Mouse (Mus musculus) G1E (cell line): ENCODE measurements around the gene Mycbp2. TPM values are rescaled to one million over a fixed set of nuclear protein-coding genes. Genes with fewer than 3 reads are reported as not detected.

ENCODE experiments used
- ATAC-seq: 2 replicates; pipeline ENCODE4 v1.8.0; 2016; ENCODE audit warnings: mild to moderate bottlenecking; ENCODE audit not compliant: insufficient number of reproducible peaks, poor library complexity, low FRiP score, severe bottlenecking; ENCODE audit errors: extremely low read depth
- DNase-seq: peaks from one replicate; pipeline ENCODE4 v3.0.0; 2012; ENCODE audit warnings: low spot score
- H3K27me3 ChIP-seq: 2 replicates; pipeline ENCODE4 v1.6.1; 2012; ENCODE audit warnings: mild to moderate bottlenecking, low read length, inconsistent platforms; ENCODE audit not compliant: insufficient read depth
- H3K36me3 ChIP-seq: replicated peaks from 2 replicates; pipeline ENCODE3; 2012; ENCODE audit warnings: mild to moderate bottlenecking, inconsistent platforms
- H3K4me1 ChIP-seq: 2 replicates; pipeline ENCODE4 v1.6.1; 2012; ENCODE audit warnings: low read depth, low read length, inconsistent platforms, mixed read lengths; ENCODE audit not compliant: insufficient read depth
- H3K4me3 ChIP-seq: 2 replicates; pipeline ENCODE4 v1.5.1; 2012; ENCODE audit warnings: low read depth, mild to moderate bottlenecking, inconsistent platforms, low read length, moderate library complexity, mixed read lengths
- H3K9me3 ChIP-seq: replicated peaks from 2 replicates; pipeline ENCODE4 v1.6.1; 2012; ENCODE audit warnings: inconsistent platforms
- CTCF ChIP-seq: IDR thresholded peaks from 2 replicates; pipeline ENCODE4 v1.5.1; 2012; ENCODE audit warnings: low read depth, low read length, inconsistent platforms, mixed read lengths
- GATA1 ChIP-seq: IDR thresholded peaks from 2 replicates; pipeline ENCODE4 v1.6.1; 2012; ENCODE audit warnings: borderline replicate concordance, low read length, inconsistent platforms, mixed read lengths
- GATA2 ChIP-seq: IDR thresholded peaks from 2 replicates; pipeline ENCODE4 v1.6.1; 2012; ENCODE audit warnings: low read depth, low read length, inconsistent platforms, borderline replicate concordance
- POLR2AphosphoS5 ChIP-seq: IDR thresholded peaks from 2 replicates; pipeline ENCODE4 v1.6.1; 2012; ENCODE audit warnings: low read depth, low read length, inconsistent platforms; ENCODE audit not compliant: insufficient replicate concordance
- TAL1 ChIP-seq: conservative IDR thresholded peaks from 2 replicates; pipeline ENCODE4 v1.6.1; 2012; ENCODE audit warnings: low read depth, low read length, inconsistent platforms, mixed read lengths
- polyA plus RNA-seq: library from polyadenylated mRNA; stranded (reverse); fragments of >175 nt; gene quantifications from 2 replicates; pipeline ENCODE4 v1.2.3, GENCODE M21; 2012
- total RNA-seq, 2 experiments: library from RNA; stranded (forward) in 1 of 2; stranded (reverse) in 1 of 2; fragments of 200-1000 nt in 1 of 2; fragments of >200 nt in 1 of 2; fragmentation: Nextera tagmentation in 1 of 2; gene quantifications; 2 replicates each; pipeline ENCODE4 v1.2.3; 2014 to 2017

The Mycbp2 gene
- total and polyA plus RNA-seq, 3 experiments = 14.8 to 139 (median 46.1) TPM

- no peak for DNase-seq
- TF ChIP-seq CTCF (no peak), GATA2 (no peak), GATA1 (no peak), POLR2AphosphoS5 (no peak), TAL1 (no peak)
- no peaks in the 10 kb centered on the region for H3K36me3 ChIP-seq
- no peak for ATAC-seq
- H3K27me3 ChIP-seq = peaks cover 2% of the 10 kb centered on the region; the same call in 1 of the 2 replicates
- H3K9me3 ChIP-seq = no peaks in the 10 kb centered on the region
- H3K4me3 ChIP-seq = peak overlapping the region; percentile 84
- peaks cover 78% of the 10 kb centered on the region for H3K4me1 ChIP-seq
Observed at GRCm38 (mm10) chr14:103345486-103345857, 1.1 kb downstream of the Mycbp2 start.

- H3K27me3 ChIP-seq = peaks cover 2% of the 10 kb centered on the region; the same call in 1 of the 2 replicates
- no peaks in the 10 kb centered on the region for H3K9me3 ChIP-seq
- DNase-seq (no peak), ATAC-seq (no peak)
- peak overlapping the region; percentile 84 for H3K4me3 ChIP-seq
- TF ChIP-seq POLR2AphosphoS5 (no peak), GATA1 (no peak), TAL1 (no peak), CTCF (no peak)
- H3K36me3 ChIP-seq = no peaks in the 10 kb centered on the region
- peaks cover 79% of the 10 kb centered on the region for H3K4me1 ChIP-seq
Observed at GRCm38 (mm10) chr14:103345011-103345410, 1.6 kb downstream of the Mycbp2 start.

GRCm38 (mm10) chr14:103343791-103344190, 2.8 kb downstream of the Mycbp2 start:
- Histone ChIP-seq H3K4me1 (peaks cover 71% of the 10 kb centered on the region), H3K27me3 (no peaks in the 10 kb centered on the region), H3K4me3 (no peak overlapping the region), H3K9me3 (no peaks in the 10 kb centered on the region), H3K36me3 (peaks cover 4% of the 10 kb centered on the region)
- TF ChIP-seq POLR2AphosphoS5 (no peak), GATA2 (no peak), TAL1 (no peak), CTCF (no peak), GATA1 (no peak)
- DNase-seq = no peak
- no peak for ATAC-seq

GRCm38 (mm10) chr14:103341385-103342294, 5.0 kb downstream of the Mycbp2 start:
- TF ChIP-seq GATA2 (no peak), TAL1 (peak; percentile 83), POLR2AphosphoS5 (no peak)
- H3K27me3 ChIP-seq = no peaks in the 10 kb centered on the region
- peak; percentile 61 for ATAC-seq
- no peaks in the 10 kb centered on the region for H3K9me3 ChIP-seq
- DNase-seq = peak; percentile 28
- H3K4me1 ChIP-seq = peaks cover 54% of the 10 kb centered on the region
- no peak overlapping the region; the same call in 1 of the 2 replicates for H3K4me3 ChIP-seq
- H3K36me3 ChIP-seq = peaks cover 4% of the 10 kb centered on the region

- Histone ChIP-seq H3K36me3 (peaks cover 30% of the 10 kb centered on the region), H3K27me3 (no peaks in the 10 kb centered on the region), H3K4me1 (no peaks in the 10 kb centered on the region), H3K4me3 (no peak overlapping the region), H3K9me3 (peaks cover 7% of the 10 kb centered on the region)
- DNase-seq (no peak), ATAC-seq (no peak)
- TF ChIP-seq GATA1 = no peak
- no peak for TF ChIP-seq TAL1
- TF ChIP-seq GATA2 = no peak
- TF ChIP-seq POLR2AphosphoS5 = no peak
- TF ChIP-seq CTCF = no peak
Observed at GRCm38 (mm10) chr14:103312926-103313325, 33.7 kb downstream of the Mycbp2 start.

GRCm38 (mm10) chr14:103296227-103296626, 50.4 kb downstream of the Mycbp2 start:
- H3K9me3 ChIP-seq = no peaks in the 10 kb centered on the region
- no peaks in the 10 kb centered on the region for H3K4me1 ChIP-seq
- DNase-seq (no peak), ATAC-seq (no peak)
- peaks cover 54% of the 10 kb centered on the region for H3K36me3 ChIP-seq
- H3K27me3 ChIP-seq = no peaks in the 10 kb centered on the region
- H3K4me3 ChIP-seq = no peak overlapping the region
- TF ChIP-seq POLR2AphosphoS5 = no peak
- TF ChIP-seq GATA1 = no peak
- TF ChIP-seq GATA2 = no peak
- no peak for TF ChIP-seq CTCF
- no peak for TF ChIP-seq TAL1
